Mouse (Mus musculus): ENCODE data around the gene Dnah3. TPM values are rescaled to one million over a fixed set of nuclear protein-coding genes. Genes with fewer than 3 reads are reported as not detected.

Gene Dnah3
- polyA plus RNA-seq, 1 experiment from 2014 or later: 0.01 TPM

DNA sequence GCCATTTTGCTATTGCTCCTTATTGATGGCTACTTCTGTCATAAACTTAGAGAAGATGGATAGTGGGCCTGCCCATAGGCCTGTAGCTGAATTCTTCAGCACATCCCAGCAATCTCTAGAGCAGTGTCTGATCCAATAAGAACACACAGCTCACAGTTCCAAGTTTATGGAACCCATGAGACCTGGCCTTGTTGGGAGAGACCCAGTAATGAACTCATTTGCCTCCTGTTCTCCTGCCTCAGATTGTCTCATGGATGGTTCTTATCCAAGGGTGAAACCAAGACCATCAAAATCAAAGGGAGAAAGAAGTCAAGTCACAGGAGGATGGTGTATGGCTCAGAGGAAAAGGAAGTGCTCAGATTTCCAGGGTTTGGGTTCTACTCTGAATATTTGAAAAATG is 44.6 kb downstream of the Dnah3 start:
- H3K9me3 ChIP-seq: no peaks in the 10 kb centered on the region
- no peak overlapping the region for H3K4me3 ChIP-seq (replicated peaks)
- no peaks in the 10 kb centered on the region for H3K27me3 ChIP-seq (replicated peaks)
- no peaks in the 10 kb centered on the region for H3K4me1 ChIP-seq
- H3K27ac ChIP-seq: no peak overlapping the region
- no peaks in the 10 kb centered on the region for H3K36me3 ChIP-seq
- H3K4me2 ChIP-seq: no peak overlapping the region
- H3K9ac ChIP-seq: no peak overlapping the region
- no peak for ATAC-seq (ENCODE audit: insufficient read depth, low FRiP score, low read depth)

DNA sequence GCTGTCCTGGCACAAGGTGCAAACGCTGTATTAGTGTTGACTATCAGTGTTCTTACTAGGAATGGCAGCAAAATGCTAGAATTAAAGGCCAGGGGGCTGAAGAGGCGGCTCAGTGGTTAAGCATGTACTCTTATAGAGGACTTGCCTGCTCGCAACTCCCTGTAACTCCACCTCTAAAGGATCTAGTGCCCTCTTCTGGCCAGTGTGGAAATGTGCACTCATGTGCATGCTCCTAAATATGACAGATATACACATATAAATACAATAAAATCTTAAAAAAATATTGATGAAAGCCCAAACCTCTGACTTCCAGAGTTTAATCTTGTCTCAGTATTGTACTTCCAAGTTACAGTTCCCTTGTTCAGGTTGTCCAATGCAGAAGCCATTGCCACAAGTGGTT is 51.1 kb downstream of the Dnah3 start:
- H3K9ac ChIP-seq: no peak overlapping the region
- H3K36me3 ChIP-seq: no peaks in the 10 kb centered on the region
- 87% methylated on average over 3 of the region's 3 CpGs for WGBS
- H3K27me3 ChIP-seq (replicated peaks): no peaks in the 10 kb centered on the region
- H3K9me3 ChIP-seq: no peaks in the 10 kb centered on the region
- H3K4me3 ChIP-seq (replicated peaks): no peak overlapping the region
- no peak for ATAC-seq (ENCODE audit: insufficient read depth, low FRiP score, low read depth)
- H3K4me2 ChIP-seq: no peak overlapping the region
- H3K4me1 ChIP-seq: no peaks in the 10 kb centered on the region
- no peak overlapping the region for H3K27ac ChIP-seq

DNA sequence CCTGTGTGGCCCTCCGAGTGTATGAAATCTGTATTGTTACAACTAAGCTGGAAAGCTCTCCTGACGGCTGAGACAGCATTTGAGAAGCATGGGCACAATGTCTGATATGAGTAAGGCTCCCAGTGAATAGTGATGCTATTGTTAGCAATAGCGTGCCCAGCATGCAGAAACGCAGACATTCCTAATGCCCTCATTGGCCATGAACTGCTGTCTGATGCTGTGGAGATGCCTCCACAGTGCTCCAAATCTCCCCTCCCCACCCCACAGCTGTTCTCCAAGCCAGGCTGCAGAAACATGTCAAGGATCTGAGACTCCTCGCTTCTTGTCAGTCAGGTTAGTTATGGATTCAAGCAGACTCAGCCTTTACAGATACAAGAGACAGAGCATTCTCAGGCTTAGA is 58.7 kb downstream of the Dnah3 start:
- ATAC-seq (ENCODE audit: insufficient read depth, low FRiP score, low read depth): no peak
- H3K9ac ChIP-seq: no peak overlapping the region
- 72% methylated on average over 5 of the region's 5 CpGs for WGBS
- no peaks in the 10 kb centered on the region for H3K4me1 ChIP-seq
- no peak overlapping the region for H3K27ac ChIP-seq
- H3K4me3 ChIP-seq (replicated peaks): no peak overlapping the region
- no peaks in the 10 kb centered on the region for H3K36me3 ChIP-seq
- H3K27me3 ChIP-seq (replicated peaks): no peaks in the 10 kb centered on the region
- H3K4me2 ChIP-seq: no peak overlapping the region
- H3K9me3 ChIP-seq: no peaks in the 10 kb centered on the region

DNA sequence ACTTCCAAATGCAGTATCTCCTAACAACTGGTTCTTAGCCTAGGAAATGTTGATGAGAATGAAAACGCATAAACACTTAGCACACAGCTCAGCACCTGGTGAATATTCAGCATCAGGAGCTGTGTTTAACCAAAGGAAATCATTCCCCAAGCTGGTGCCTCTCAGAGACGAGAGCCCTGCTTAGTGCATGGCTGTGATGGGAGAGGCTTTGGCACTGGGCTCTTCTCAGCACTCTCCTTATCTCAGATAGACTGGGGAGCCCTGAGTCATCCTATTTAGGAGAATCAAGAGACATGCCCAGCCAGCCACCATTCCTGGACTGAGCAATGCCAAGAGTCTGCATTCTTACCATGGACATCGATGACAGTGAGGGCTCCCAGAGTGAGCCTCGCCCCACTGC is 60.1 kb downstream of the Dnah3 start:
- no peak for ATAC-seq (ENCODE audit: insufficient read depth, low FRiP score, low read depth)
- H3K4me1 ChIP-seq: no peaks in the 10 kb centered on the region
- no peaks in the 10 kb centered on the region for H3K9me3 ChIP-seq
- no peak overlapping the region for H3K4me2 ChIP-seq
- no peaks in the 10 kb centered on the region for H3K27me3 ChIP-seq (replicated peaks)
- no peaks in the 10 kb centered on the region for H3K36me3 ChIP-seq
- H3K27ac ChIP-seq: no peak overlapping the region
- H3K9ac ChIP-seq: no peak overlapping the region
- 74% methylated on average over 4 of the region's 4 CpGs for WGBS
- H3K4me3 ChIP-seq (replicated peaks): no peak overlapping the region

DNA sequence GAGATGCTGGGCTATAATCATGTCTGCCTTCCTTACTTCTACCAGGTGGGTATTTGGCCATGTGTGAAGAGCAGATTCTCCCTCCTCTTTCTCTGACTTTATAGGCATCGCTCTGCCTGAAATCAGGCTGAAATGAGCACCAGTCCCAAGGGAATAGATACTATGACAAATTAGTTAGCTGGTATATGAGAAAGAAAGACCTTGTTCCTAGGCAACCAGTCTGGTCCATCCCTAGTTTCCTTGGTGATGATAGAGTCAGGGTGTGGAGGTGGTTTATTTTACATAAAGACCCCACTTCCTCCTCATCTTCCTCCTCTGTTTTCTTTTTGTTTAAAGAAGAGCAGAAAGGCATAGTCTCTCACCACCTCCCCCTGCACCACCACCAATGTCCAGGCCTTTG is 60.5 kb downstream of the Dnah3 start:
- Histone ChIP-seq H3K9me3 (no peaks in the 10 kb centered on the region), H3K4me1 (no peaks in the 10 kb centered on the region), H3K27ac (no peak overlapping the region), H3K9ac (no peak overlapping the region), H3K27me3 (replicated peaks) (no peaks in the 10 kb centered on the region), H3K36me3 (no peaks in the 10 kb centered on the region), H3K4me2 (no peak overlapping the region), H3K4me3 (replicated peaks) (no peak overlapping the region)
- ATAC-seq (ENCODE audit: insufficient read depth, low FRiP score, low read depth): no peak
- 88% methylated on average over 1 of the region's 1 CpGs for WGBS

DNA sequence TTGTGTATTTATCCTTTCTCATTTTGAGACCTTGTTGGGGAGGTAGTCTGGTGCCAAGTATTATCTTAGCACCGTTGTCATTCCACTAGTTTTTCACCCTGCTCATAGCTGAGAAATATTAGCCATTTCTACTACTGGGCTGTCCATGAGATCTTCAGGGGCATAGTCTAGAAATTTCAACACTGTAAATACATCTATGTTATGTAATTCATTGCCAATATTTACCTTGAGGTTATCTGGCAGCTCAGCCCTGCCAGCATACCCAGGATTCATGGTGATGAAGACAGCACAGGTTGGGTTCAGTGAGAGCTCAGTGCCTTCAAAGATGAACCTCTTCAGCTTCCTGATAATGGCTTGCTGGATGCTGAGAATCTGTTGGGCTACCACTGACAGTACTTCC is 66.4 kb downstream of the Dnah3 start:
- WGBS: 84% methylated on average over 1 of the region's 1 CpGs
- H3K27ac ChIP-seq: no peak overlapping the region

DNA sequence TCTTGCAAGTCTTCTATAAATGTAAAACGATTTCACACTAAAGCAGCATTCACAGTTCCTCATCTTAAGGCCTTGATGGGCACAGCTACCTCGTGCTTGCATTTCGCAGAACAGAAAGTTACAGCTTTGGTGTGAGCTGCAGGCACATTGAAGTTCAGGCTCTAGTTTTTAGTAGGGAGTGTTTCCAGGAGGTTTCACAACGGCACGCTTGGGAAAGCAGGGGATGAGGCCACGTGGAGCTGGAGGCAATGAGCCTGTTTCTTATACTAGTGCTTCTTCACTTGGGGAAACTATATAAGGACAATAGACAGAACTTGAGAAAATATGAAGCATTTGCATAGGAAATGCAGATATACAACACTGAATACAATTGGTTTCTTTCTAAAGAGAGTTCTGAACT is 98.0 kb downstream of the Dnah3 start:
- Histone ChIP-seq H3K4me3 (replicated peaks) (no peak overlapping the region), H3K27me3 (replicated peaks) (no peaks in the 10 kb centered on the region), H3K4me1 (no peaks in the 10 kb centered on the region), H3K4me2 (no peak overlapping the region), H3K9ac (no peak overlapping the region), H3K27ac (no peak overlapping the region), H3K36me3 (no peaks in the 10 kb centered on the region), H3K9me3 (no peaks in the 10 kb centered on the region)
- no peak for ATAC-seq (ENCODE audit: insufficient read depth, low FRiP score, low read depth)
- WGBS: 66% methylated on average over 6 of the region's 6 CpGs

More for the DNA sequence above, 66.4 kb downstream of the Dnah3 start:
- Histone ChIP-seq H3K4me3 (replicated peaks) (no peak overlapping the region), H3K36me3 (no peaks in the 10 kb centered on the region), H3K4me1 (no peaks in the 10 kb centered on the region), H3K27me3 (replicated peaks) (no peaks in the 10 kb centered on the region), H3K9ac (no peak overlapping the region), H3K9me3 (no peaks in the 10 kb centered on the region), H3K4me2 (no peak overlapping the region)
- no peak for ATAC-seq (ENCODE audit: insufficient read depth, low FRiP score, low read depth)

DNA sequence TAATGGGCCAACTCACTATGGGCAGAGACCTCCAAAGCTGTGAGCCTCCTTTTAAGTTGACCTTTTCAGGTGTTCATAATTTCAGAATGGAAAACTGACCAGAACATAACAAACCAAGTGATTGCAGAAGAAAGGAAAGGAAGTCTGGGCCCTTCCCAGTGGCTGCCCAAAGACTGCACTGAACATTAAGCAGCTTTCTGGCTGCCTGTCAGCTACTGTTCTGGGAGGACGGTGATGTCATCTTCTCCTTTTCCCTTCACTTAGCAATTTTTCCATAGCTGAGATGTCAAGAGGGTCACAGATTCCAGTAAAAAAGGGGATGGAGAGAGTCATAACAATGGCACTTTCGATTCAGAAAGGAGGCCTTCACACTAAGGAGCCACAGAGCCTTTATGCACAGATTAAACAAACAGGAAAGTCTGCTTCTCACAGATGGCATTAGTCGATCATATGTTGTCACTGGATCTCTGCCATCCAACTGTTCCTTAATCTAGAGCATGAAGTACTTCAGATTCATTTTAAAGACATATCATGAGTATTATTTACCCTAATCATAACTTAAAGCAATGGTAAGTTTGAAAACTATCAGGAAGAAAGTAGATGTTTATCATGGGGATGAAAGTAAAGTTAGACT is 109.7 kb downstream of the Dnah3 start:
- Histone ChIP-seq H3K9me3 (no peaks in the 10 kb centered on the region), H3K4me1 (no peaks in the 10 kb centered on the region), H3K36me3 (no peaks in the 10 kb centered on the region), H3K9ac (no peak overlapping the region), H3K4me2 (no peak overlapping the region), H3K4me3 (replicated peaks) (no peak overlapping the region), H3K27ac (no peak overlapping the region), H3K27me3 (replicated peaks) (no peaks in the 10 kb centered on the region)
- WGBS: 55% methylated on average over 3 of the region's 3 CpGs
- ATAC-seq (ENCODE audit: insufficient read depth, low FRiP score, low read depth): no peak

DNA sequence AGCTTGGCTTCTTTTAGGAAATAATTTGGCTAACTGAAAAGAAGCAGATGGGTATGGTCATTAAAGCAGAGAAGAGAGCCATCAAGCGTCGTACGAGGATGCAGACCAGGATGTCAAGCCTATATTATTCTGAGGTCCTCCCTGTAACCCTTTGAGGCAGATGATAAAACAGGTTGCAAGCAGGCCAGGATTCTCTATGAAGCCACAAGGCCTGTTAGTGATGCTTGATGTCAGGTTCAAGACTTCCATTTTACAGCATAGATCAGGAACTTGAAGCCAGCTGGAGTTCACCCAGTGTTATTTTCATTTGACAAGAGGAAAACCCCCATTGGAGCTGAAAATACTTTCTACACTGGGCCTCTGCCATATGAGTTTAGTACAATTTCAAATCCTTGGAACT is 114.9 kb downstream of the Dnah3 start:
- no peaks in the 10 kb centered on the region for H3K36me3 ChIP-seq
- no peak for ATAC-seq (ENCODE audit: insufficient read depth, low FRiP score, low read depth)
- H3K9me3 ChIP-seq: no peaks in the 10 kb centered on the region
- WGBS: 87% methylated on average over 3 of the region's 3 CpGs
- H3K4me2 ChIP-seq: no peak overlapping the region
- H3K27ac ChIP-seq: no peak overlapping the region
- no peaks in the 10 kb centered on the region for H3K27me3 ChIP-seq (replicated peaks)
- no peak overlapping the region for H3K9ac ChIP-seq
- H3K4me3 ChIP-seq (replicated peaks): no peak overlapping the region
- H3K4me1 ChIP-seq: no peaks in the 10 kb centered on the region

DNA sequence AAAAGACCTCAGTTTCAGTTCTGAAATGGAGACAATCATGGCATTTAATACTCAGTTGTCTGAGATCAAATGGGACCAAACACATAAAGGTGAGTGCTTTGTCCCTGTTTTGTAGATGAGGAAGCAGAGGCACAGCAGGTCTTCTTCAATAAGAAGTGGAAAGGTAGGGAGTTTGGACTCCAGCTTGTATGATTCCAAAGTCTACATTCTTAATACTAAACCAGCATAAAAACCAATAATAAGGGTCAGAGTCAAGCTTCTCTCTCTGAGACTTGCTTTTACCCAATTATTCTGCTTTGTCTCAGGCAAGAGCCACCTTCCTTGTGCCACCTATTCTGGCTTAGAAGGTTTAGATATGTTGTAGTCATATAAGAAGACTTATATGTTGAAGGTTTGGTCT is 116.5 kb downstream of the Dnah3 start:
- Histone ChIP-seq H3K4me1 (no peaks in the 10 kb centered on the region), H3K36me3 (no peaks in the 10 kb centered on the region), H3K9me3 (no peaks in the 10 kb centered on the region), H3K4me3 (replicated peaks) (no peak overlapping the region), H3K9ac (no peak overlapping the region), H3K27ac (no peak overlapping the region), H3K27me3 (replicated peaks) (no peaks in the 10 kb centered on the region), H3K4me2 (no peak overlapping the region)
- ATAC-seq (ENCODE audit: insufficient read depth, low FRiP score, low read depth): no peak

DNA sequence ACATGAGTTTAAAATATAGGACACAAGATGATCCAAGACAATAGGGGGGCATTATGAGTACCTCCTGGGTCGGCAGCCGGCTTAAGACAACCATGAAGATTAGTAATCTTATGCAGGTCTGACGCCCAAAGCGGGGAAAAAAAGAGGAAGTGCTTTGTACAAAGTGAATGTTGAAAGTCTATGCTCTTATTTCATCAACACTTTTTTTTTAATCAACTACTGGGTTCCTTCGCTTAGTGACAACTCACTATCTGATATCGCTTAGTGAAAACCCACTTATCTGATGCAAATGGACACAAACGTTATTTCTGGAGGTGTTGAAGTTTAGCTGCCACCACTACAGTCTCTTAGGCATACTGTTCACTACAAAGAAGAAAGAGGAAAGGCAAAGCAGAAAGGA is 117.5 kb downstream of the Dnah3 start:
- H3K27ac ChIP-seq: no peak overlapping the region
- no peaks in the 10 kb centered on the region for H3K4me1 ChIP-seq
- H3K27me3 ChIP-seq (replicated peaks): no peaks in the 10 kb centered on the region
- WGBS: 84% methylated on average over 7 of the region's 7 CpGs
- no peaks in the 10 kb centered on the region for H3K36me3 ChIP-seq
- H3K4me3 ChIP-seq (replicated peaks): no peak overlapping the region
- ATAC-seq (ENCODE audit: insufficient read depth, low FRiP score, low read depth): no peak
- H3K4me2 ChIP-seq: no peak overlapping the region
- no peaks in the 10 kb centered on the region for H3K9me3 ChIP-seq
- H3K9ac ChIP-seq: no peak overlapping the region

DNA sequence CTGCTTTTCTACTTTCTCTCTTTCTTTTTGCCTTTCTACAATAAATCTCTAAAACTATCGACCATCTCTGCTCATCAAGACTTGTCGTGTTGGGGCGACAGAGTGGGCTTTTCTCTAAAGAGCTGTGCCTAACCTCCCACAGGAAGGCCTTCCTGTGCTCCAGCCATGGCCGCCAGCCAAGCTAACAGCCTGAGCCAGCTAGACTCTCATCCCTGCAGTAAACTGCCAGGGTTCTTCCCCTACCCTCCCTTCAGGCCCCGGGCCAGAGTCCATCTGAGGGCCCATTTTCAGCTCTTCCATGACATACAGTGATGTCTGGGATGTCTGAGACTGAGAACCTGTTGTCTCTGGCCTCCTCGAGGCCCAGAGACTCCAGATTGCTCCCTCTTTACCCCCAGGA is 118.8 kb downstream of the Dnah3 start:
- Histone ChIP-seq H3K4me1 (no peaks in the 10 kb centered on the region), H3K27me3 (replicated peaks) (no peaks in the 10 kb centered on the region), H3K36me3 (no peaks in the 10 kb centered on the region), H3K27ac (no peak overlapping the region), H3K4me3 (replicated peaks) (no peak overlapping the region), H3K9me3 (no peaks in the 10 kb centered on the region), H3K4me2 (no peak overlapping the region), H3K9ac (no peak overlapping the region)
- no peak for ATAC-seq (ENCODE audit: insufficient read depth, low FRiP score, low read depth)
- 77% methylated on average over 6 of the region's 6 CpGs for WGBS

DNA sequence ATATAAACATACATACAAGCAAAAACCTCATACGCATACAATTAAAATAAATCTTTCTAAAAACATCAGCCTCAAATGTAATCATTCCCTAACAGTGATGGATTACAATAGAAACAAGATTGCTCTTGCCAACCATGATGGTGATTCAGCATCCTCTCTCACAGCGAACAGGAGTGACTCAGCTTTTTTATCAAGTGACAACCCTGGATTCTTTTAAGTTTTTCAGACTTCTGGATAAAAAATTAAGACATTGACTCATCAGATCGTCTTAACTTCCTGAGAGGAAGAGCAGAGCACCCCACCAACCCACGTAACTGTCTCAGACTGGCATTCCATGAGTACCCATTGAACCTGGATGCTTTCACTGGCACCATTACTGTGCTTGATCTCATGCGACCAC is 120.9 kb downstream of the Dnah3 start:
- Histone ChIP-seq H3K36me3 (no peaks in the 10 kb centered on the region), H3K27me3 (replicated peaks) (no peaks in the 10 kb centered on the region), H3K27ac (no peak overlapping the region), H3K4me3 (replicated peaks) (no peak overlapping the region), H3K9me3 (no peaks in the 10 kb centered on the region), H3K4me2 (no peak overlapping the region), H3K4me1 (no peaks in the 10 kb centered on the region), H3K9ac (no peak overlapping the region)
- no peak for ATAC-seq (ENCODE audit: insufficient read depth, low FRiP score, low read depth)
- WGBS: 75% methylated on average over 5 of the region's 5 CpGs
